Mouse (Mus musculus) cerebellum, postnatal 4 days (tissue): ENCODE measurements around the gene Abcc3.

ENCODE experiments used
- DNase-seq, 2 experiments: peaks; one replicate each; pipeline ENCODE4 v3.0.0; 2022; ENCODE audit warnings: low spot score in 2 of 2, mixed read lengths in 1 of 2

The Abcc3 gene

DNA sequence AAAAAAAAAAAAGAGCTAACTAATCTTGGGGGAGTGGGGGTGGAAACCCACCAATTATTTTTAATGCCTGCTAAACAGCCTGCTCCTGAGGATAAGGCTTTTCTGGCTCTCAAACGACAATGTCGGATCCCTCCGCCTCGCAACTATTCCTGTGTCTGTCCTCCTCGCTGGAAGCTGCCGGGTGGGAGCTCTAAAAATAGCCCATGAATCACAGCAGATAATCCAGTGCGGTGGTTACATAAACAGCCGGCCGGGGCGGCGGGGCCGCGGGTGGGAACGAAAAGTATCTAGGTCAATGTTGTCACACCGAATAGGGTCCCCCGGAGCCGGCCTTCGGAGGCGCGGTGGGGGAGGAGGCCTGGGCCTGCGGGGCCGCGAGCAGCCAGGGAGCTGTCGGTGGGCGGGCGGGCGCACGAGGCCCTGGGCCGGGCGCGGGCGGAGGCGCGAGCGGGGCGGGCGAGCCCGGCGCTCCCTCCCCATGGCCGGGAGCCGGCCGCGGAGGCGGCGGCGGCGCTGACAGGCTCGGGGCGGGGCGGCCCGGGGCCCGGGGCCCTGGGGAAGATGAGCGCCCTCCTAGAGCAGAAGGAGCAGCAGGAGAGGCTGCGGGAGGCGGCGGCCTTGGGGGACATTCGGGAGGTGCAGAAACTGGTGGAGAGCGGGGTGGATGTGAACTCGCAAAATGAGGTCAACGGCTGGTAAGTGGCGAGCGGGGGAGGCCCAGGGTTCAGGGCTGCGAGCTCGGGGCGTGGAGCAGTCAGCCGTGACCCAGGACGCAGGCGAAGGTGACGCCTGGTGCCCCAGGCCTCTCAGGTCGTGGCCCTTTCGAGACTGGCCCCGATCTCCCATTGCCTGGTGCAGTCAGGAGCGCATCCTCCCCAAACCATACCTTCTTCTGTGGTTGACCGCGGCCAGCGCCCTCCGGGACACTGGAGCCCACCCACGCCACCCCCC, 64.8 kb downstream of the Abcc3 start, which contains the start of gene Ankrd40:
Ankrd40 (plus strand) TSS at position 309 of the 951 bp plus-strand sequence.
- peak; percentile 94 to 96 for DNase-seq

DNA sequence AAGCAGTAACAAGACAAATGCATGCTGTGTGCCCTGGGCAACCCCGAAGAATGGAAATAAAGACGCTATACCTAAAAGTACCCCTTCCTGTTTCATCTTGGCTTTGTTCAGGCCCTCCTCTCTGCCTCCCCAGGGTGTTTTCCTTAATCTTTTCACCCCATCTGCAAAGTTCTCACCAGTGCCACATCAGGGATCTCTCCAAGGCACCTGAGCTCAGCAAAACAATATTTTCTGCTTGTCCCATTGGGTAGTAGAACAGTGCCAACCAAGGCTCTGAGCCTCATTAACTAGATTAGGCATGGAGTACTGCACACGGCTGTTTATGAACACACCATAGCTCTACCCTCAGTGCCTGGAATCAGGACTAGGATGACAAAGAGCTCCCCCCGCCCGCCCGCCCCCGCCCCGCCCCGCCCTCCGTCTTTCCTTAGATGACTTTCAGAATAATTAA, 65.8 kb downstream of the Abcc3 start:
- DNase-seq, result peak in 1 of 2 experiments; percentile 39

DNA sequence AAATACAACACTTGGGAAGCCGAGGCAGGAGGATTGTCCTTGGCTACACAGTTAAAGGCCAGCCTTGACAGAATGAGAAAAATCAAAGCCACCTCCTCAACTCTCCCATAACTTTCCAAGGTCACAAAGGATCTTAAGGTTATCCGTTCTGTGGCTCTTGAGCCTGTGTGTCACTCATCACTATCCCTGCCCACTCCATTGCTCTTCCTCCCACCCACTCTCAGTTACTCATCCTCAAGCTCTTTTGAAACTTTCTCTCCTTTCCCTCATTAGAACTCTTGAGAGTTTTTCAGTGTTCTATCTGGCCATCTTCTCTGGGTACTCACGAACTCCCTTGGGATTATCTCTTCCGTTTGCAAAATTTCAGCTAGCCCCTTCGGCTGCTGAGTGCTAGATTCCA, 68.2 kb downstream of the Abcc3 start:
- no peak for DNase-seq

DNA sequence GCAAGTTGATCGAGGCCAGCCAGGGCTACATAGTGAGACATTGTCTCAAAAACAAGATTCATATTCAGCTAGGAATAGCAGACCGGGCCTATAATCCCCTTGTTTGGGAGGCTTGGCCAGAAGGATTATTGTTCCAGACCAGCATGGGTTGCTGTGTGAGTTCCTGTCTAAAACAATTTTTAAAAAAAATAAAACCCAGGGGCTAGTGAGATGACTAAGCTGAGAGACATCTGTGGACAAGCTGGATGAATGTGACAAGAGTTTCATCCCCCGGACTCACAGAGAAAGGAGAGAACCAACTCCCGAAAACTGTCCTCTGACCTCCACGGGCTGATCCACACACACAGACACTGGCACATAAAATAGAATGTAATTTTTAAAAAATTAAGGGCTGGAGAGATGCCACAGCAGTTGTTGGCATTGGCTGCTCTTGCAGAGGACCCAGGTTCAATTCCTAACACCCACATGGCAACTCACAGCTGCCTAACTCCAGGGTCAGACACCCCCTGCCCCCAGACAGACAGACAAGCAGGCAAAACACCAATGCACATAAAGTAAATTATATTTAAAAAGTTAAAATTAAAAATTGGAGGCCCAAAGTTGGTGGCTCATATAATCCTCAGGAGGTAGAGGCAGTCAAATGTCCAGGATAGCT, 69.4 kb downstream of the Abcc3 start:
- no peak for DNase-seq

DNA sequence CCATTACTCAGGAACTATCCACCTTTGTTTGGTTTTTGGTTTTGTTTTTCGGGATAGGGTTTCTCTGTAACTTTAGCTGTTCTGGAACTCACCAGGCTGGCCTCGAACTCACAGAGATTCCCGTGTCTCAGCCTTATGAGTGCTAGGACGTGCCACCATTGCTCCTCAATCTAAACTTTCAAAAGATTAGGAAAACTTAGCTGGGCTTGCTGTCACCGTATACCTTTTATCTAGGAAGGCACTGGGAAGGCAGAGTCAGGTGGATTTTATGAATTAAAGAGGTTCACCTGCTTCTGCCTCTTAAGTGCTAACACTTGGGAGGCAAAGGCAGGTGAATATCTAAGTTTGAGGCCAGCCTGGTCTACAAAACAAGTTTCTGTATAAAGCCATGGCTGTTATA, 70.2 kb downstream of the Abcc3 start:
- DNase-seq, result no peak

DNA sequence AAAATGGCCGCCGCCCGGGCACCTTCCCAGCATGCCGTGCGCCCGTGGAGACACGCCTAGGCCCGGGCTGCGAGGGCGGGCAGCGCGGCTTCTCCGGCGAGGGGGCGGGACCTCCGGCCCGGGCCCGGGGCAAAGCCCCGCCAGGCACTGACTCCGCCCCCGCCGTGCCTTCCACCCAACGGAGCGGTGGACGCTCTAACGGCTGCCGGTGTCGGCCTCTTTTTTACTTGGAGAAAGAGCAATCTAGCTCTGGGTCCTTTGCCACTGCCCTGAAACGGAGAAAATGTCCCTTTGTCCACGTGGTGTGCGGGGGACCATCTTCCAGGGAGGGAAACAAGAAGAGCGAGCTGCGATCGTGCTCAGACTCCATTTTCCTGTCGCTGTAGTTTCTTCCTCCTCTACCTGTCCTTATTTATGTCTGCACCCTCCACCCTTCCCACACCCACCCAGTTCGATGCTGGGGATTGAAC, 70.8 kb downstream of the Abcc3 start, which contains the start of gene Luc7l3:
Luc7l3 (minus strand) TSS at position 58 of the 470 bp plus-strand sequence.
- DNase-seq, result peak; percentile 90 to 95

DNA sequence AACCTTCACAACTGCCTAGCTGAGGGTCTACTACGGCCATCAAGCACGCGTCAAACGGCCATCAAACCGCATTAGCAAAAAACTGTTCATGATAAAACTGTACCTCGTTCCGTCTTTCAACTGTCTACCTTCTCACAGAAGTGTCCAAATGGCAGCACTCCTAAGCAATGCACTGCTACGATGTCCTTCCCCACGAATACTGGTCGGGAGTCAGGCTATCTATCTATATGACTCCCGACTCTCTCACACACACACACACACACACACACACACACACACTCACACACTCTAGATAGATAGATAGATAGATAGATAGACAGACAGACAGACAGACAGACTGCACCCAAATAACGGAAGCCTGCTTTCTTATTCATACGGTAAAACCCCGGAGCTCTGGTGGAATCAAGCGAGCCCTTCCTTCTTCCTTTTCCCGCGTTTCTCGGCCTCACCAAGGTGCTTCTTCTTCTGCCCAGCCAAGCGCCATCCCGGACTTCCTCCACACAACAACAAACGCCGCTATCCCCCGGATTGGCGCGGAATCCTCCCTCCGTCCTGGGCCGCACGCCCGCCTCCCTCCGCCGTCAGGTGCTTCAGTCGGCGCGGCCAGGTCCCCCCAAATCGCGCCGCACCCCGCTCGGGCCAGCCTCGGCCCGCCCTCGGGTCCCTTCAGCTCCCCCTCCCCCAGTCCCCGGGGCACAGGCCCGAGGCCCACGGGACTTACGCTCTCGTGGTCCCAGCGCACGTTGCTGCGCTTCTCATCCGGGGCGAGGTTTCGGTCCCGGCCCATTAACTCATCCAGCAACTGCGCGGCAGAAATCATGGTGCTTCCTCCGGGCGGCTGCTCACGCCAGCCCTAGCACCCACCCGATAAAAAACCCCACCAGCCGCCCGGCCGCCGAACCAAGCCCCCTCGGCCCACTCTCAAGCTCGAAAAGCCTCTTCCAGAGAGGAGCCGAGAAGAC, 71.5 kb downstream of the Abcc3 start:
- no peak for DNase-seq

DNA sequence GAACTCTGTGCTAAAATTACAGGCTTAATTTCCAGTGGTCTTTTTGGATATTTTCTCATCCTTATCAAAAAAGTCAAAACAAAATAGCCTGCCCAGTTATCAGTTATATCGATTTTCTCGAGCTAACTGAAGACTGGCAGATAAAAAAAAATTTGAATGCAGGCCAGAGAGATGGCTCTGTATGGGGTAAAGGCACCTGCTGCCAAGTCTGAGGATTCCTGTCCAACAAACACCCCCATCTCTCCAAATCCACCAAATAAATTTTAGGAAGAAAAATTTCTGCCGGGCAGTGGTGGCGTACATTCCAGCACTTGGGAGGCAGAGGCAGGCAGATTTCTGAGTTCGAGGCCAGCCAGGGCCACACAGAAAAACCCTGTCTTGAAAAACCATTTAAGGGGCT, 74.7 kb downstream of the Abcc3 start:
- DNase-seq, result no peak

DNA sequence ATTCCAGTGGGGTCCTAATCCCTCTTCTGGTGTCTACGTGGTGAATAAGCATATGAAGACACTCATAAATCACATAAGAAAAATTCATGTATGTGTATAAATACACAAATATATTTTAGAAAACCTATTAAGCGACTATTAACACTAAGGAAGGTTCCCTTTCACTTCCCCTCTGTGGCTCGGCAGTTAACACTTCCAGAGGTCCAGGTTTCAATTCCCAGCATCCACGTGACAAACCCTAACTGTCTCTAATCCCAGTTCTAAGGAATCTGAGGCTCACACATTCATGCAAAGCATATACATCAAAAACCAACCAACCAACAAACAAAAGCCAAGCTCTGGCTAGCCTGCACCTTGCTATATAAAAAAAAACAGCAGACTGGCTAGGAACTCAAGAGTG, 75.3 kb downstream of the Abcc3 start:
- DNase-seq, result no peak

DNA sequence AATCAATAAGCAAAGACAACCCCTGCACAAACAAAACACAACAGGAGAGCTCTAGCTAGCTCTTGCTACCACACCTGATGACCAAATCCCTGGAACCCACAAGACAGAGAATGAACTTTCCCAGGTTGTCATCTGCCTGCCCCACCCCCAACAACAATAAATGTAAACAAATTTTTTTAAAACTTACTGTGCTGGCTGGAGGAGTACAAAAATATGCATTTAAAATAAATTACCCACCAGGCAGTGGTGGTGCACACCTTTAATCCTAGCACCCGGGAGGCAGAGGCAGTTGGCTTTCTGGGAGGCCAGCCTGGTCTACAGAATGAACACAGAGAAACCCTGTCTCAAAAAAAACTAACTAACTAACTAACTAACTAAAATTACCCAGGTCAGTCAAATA, 75.8 kb downstream of the Abcc3 start:
- DNase-seq, result no peak

DNA sequence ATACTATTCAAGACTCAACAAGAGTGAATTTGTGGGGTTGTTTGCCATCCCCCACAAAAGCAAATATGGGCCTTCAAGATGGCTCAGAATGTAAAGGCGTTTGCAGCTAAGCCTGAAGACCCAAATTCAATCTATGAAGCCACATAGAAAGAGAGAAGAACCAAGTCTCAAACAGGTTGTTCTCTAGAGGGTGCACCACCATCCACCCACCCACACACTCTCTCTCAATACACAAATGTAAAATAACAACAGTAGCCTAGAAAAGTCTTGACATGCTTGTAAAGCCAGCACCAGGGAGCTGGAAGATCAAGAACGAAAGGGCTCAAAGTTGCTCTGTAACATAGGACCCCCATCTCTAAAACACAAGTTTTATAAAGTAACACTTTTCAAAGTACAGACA, 76.3 kb downstream of the Abcc3 start:
- DNase-seq, result no peak

DNA sequence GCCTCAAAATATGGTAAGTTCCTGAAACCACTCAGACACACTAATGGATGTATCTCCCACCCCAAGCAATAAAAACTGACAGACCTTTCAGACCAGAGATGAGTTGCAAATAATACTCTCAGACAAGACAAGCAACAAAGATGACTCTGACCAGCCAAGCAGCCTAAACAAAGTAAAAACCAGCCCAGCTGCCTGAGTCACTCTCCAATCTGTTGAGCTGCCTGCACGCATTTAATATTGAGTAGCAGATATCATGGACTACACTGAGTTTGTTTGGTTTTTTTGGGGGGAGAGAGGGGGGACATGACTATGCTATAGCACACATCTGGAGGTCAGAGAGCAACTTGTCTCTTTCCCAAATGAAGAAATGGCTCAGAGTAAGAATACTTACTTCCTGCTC, 77.5 kb downstream of the Abcc3 start:
- no peak for DNase-seq

DNA sequence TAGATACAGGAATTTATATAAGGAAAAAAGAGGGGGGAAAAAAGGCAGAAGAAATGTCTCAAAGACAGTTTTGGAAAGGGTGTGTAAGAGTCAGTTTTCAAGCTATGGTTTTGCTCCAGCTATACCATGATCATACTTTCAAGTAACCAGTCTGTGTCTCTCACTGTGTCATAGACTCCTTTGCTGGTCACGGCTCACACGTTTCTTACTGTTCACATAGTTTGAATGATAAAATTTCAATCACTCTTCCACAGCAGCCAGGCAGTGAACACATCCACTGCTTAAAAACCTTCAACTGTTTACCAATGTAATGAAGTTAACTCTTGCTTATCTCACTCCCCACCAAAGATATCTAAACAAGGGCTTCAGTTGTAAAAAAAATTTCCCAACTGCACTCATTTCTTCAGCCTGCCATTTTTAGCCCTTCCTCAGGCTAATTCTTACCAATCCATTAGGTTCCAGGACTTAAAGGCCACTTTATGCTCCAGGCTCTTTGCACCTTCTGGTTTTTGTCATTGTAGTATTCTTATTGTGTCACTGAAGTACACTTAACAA, 78.6 kb downstream of the Abcc3 start:
- DNase-seq, result no peak

DNA sequence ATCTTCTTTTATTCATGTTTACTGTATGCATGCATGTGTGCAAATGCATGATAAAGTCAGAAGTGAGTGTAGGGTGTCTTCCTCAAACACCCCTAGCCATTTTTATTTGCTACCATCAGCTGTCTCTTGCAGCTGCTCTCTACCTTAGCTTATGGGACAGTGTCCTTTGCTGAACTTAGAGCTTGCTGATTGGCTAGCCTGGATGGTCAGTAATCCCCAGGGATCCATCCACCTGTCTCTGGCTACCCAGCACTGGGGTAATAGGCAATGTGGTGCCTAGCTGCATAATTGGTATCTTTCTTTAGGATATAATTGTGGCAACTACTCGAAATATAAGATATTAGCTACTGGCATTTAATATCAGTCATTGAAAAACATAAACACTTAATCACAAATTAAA, 80.1 kb downstream of the Abcc3 start:
- no peak for DNase-seq

DNA sequence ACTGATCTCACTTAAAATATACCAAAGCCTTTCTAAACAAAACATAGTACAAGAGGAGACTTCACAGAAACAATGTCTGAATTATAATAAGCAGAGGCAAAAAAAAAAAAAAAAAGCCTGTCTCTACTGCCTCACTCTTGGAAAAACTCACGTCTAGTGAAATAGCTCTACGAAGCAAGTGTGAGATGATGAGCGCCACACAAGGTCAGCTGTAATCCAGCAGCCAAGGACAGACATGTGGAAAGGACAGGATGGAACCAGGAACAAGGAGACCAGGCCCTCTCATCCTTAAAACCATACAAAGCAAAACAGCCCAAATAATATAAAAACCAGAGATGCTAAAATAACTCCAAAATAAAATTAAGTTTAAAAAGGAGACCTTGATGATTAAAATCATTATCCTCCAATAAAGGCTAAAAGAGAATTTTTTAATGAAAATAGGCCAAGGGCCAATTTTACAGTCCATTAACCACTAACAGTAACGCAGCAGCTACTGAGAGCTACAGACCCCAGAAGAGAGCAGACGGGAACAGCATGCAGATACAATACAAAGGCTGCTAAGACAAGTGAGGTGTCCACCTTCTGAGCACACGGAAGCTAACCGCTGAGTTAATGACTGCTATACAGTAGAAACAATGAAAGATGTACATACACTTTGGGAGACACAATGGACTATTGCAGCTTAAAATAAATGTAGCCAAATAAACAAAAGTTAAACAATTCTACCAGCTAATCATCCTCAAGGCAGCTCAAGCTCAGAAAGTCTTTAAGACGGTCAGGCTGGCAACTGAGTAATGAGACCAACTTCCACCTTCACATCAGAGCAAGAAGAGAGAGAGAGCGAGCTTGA, 97.6 kb downstream of the Abcc3 start:
- DNase-seq, result no peak
